Mouse (Mus musculus) heart, embryonic 11.5 days (tissue): ENCODE data around the gene Acpp. TPM values are rescaled to one million over a fixed set of nuclear protein-coding genes. Genes with fewer than 3 reads are reported as not detected.
A peak's percentile ranks its signal among the peaks of the same experiment; 100 is the strongest.
"Not testable (repeated sequence)": the region's sequence is repeated elsewhere in the genome, so short reads cannot be mapped to it uniquely, and the experiment has no call there.

Source experiments
- ATAC-seq: fragments of 200-750 bp; cut with Nextera tagmentation; replicated peaks from 2 replicates; pipeline ENCODE4 v1.8.0; 2017; ENCODE audit warnings: moderate library complexity; ENCODE audit not compliant: insufficient number of reproducible peaks, low FRiP score, low TSS enrichment
- H3K27ac ChIP-seq: fragments of 300-500 bp; sonication (generic); 2 replicates; pipeline ENCODE4 v1.5.1; 2014; ENCODE audit warnings: mild to moderate bottlenecking, low read depth, low read length
- H3K27me3 ChIP-seq: fragments of 300-500 bp; sonication (generic); 2 replicates; pipeline ENCODE4 v1.6.1; 2014; ENCODE audit warnings: mild to moderate bottlenecking, low read length, mixed read lengths; ENCODE audit not compliant: control insufficient read depth, insufficient read depth
- H3K36me3 ChIP-seq: fragments of 300-500 bp; sonication (generic); 2 replicates; pipeline ENCODE4 v1.6.1; 2014; ENCODE audit warnings: mild to moderate bottlenecking, low read length, moderate library complexity, mixed read lengths; ENCODE audit not compliant: control insufficient read depth, insufficient read depth
- H3K4me1 ChIP-seq: fragments of 300-500 bp; sonication (generic); 2 replicates; pipeline ENCODE4 v1.6.1; 2014; ENCODE audit warnings: low read length; ENCODE audit not compliant: control insufficient read depth, insufficient read depth
- H3K4me2 ChIP-seq: fragments of 300-500 bp; sonication (generic); 2 replicates; pipeline ENCODE4 v1.6.1; 2014; ENCODE audit warnings: mild to moderate bottlenecking, moderate library complexity
- H3K4me3 ChIP-seq: fragments of 300-500 bp; sonication (generic); 2 replicates; pipeline ENCODE4 v1.5.1; 2014; ENCODE audit warnings: low read depth, low read length
- H3K9ac ChIP-seq: fragments of 300-500 bp; sonication (generic); 2 replicates; pipeline ENCODE4 v1.6.1; 2014; ENCODE audit warnings: mild to moderate bottlenecking, low read depth, low read length, moderate library complexity
- H3K9me3 ChIP-seq: fragments of 300-500 bp; sonication (generic); replicated peaks from 2 replicates; pipeline ENCODE4 v1.6.1; 2016; ENCODE audit warnings: low read length; ENCODE audit not compliant: control insufficient read depth
- WGBS: fragments of 180-500 bp; shearing (Covaris S2); extraction: QIAGEN DNeasy Blood & Tissue Kit; methylation state at CpG from one replicate; pipeline ENCODE4 v1.1.7; 2014; ENCODE audit not compliant: insufficient replicate concordance; 5-methylcytosine and 5-hydroxymethylcytosine counted together
- polyA plus RNA-seq: library from polyadenylated mRNA; unstranded; fragments of >200 nt; fragmentation: Nextera tagmentation; extraction: Ambion mirVana; gene quantifications from 2 replicates; pipeline ENCODE4 v1.2.1, GENCODE M21; 2014

Gene Acpp
- 0.30 TPM in 1 of 2 replicates, not detected in the other for polyA plus RNA-seq

DNA sequence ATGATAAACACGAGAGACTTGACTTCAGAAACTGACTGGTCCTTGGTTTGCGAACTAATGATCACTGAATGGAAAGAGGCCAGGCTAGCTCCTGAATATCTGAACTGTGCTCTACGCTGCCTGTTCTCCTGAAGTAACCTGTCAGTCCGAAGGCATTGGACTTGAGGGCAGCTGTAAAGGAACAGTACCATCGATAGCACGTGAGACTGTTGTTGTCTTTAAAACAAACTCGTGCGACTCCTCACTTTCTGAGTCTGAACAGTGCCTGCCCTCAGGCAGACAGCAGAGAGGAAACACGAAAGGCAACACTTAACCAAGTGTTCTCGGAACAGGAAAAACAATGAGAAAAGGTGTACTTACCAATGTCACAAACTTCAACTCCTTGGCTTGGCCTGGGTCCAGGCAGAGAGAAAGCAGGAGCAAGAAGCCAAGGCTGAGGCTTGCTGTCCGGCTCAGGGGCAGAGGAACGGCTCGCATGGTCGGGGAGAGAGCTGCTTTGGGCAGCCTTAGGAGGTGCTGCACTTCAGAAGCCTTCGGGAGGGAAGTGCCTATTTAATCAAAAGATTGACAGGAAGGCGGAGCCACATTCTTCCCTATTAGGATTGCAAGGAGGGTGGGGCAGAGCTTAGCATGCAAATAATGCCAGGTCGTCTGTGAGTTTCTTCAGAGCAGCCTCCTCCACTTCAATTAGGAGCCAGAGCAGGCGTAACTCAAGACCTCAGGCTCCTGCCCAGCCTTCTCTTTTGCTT is at the start of gene Acpp:
Acpp (minus strand) TSS at position 566 of the 749 bp plus-strand sequence.
- Histone ChIP-seq H3K36me3 (no peaks in the 10 kb centered on the region), H3K27ac (no peak within 1 kb of the TSS), H3K4me1 (no peaks in the 10 kb centered on the region; the same call in 1 of the 2 replicates), H3K27me3 (no peaks in the 10 kb centered on the region), H3K4me3 (peak within 1 kb of the TSS; percentile 28), H3K4me2 (peak within 1 kb of the TSS; percentile 62), H3K9ac (0 out of 2 replicates have a peak within 1 kb of the TSS, but pooled peaks have one; percentile 11), H3K9me3 (no peaks in the 10 kb centered on the region)
- WGBS = 21% methylated on average over 18 of the region's 18 CpGs
- no peak for ATAC-seq

- WGBS = 81% methylated on average over 6 of the region's 6 CpGs
- no peak for ATAC-seq
- Histone ChIP-seq H3K27me3 (no peaks in the 10 kb centered on the region), H3K9me3 (no peaks in the 10 kb centered on the region; the same call in 1 of the 2 replicates), H3K4me2 (no peak overlapping the region), H3K4me1 (no peaks in the 10 kb centered on the region), H3K27ac (no peak overlapping the region), H3K36me3 (no peaks in the 10 kb centered on the region), H3K9ac (no peak overlapping the region), H3K4me3 (no peak overlapping the region)
Measured at GRCm38 (mm10) chr9:104382571-104383170, 45.1 kb upstream of the Acpp start.

- Histone ChIP-seq H3K4me3 (no peak overlapping the region), H3K4me2 (no peak overlapping the region), H3K27me3 (no peaks in the 10 kb centered on the region), H3K9me3 (no peaks in the 10 kb centered on the region; the same call in 1 of the 2 replicates), H3K36me3 (no peaks in the 10 kb centered on the region), H3K27ac (no peak overlapping the region), H3K4me1 (no peaks in the 10 kb centered on the region), H3K9ac (no peak overlapping the region)
- WGBS = 61% methylated on average over 9 of the region's 9 CpGs
- ATAC-seq = no peak
Measured at GRCm38 (mm10) chr9:104379532-104380162, 42.1 kb upstream of the Acpp start.

- Histone ChIP-seq H3K9ac (no peak overlapping the region), H3K27me3 (no peaks in the 10 kb centered on the region), H3K9me3 (no peaks in the 10 kb centered on the region), H3K4me1 (no peaks in the 10 kb centered on the region), H3K36me3 (no peaks in the 10 kb centered on the region), H3K4me2 (no peak overlapping the region), H3K27ac (no peak overlapping the region), H3K4me3 (no peak overlapping the region)
- ATAC-seq = no peak
- 24% methylated on average over 3 of the region's 3 CpGs for WGBS
Measured at GRCm38 (mm10) chr9:104375573-104375972, 38.0 kb upstream of the Acpp start.

DNA sequence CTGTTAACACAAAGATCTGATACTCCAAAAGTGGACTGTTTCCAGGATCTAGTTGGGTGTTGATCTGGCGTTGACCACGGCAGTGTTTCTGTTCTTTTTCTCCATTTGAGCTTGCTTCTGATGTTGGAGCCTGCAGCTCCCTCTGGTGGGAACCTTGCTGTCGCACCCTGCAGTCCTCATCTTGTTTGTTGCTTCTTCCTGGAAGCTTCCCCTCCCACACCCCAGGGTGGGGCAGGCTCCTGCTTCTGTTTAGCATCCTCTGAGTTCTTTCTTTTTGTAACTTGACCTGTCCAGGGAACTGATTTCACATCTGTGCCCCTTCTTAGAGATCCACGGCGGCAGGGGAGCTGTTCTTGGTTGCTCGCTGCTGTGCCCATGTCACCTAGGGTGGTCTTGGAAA is 35.7 kb upstream of the Acpp start:
- Histone ChIP-seq H3K4me2 (no peak overlapping the region), H3K36me3 (no peaks in the 10 kb centered on the region), H3K4me1 (no peaks in the 10 kb centered on the region), H3K9me3 (no peaks in the 10 kb centered on the region), H3K27me3 (no peaks in the 10 kb centered on the region), H3K9ac (no peak overlapping the region), H3K27ac (no peak overlapping the region), H3K4me3 (no peak overlapping the region)
- no peak for ATAC-seq
- WGBS = 15% methylated on average over 6 of the region's 6 CpGs

- Histone ChIP-seq H3K9me3 (no peaks in the 10 kb centered on the region), H3K36me3 (no peaks in the 10 kb centered on the region), H3K27ac (no peak overlapping the region), H3K27me3 (no peaks in the 10 kb centered on the region), H3K4me1 (no peaks in the 10 kb centered on the region), H3K9ac (no peak overlapping the region), H3K4me2 (no peak overlapping the region), H3K4me3 (no peak overlapping the region)
- no peak for ATAC-seq
- WGBS = 78% methylated on average over 2 of the region's 2 CpGs
Measured at GRCm38 (mm10) chr9:104366983-104367382, 29.4 kb upstream of the Acpp start.

DNA sequence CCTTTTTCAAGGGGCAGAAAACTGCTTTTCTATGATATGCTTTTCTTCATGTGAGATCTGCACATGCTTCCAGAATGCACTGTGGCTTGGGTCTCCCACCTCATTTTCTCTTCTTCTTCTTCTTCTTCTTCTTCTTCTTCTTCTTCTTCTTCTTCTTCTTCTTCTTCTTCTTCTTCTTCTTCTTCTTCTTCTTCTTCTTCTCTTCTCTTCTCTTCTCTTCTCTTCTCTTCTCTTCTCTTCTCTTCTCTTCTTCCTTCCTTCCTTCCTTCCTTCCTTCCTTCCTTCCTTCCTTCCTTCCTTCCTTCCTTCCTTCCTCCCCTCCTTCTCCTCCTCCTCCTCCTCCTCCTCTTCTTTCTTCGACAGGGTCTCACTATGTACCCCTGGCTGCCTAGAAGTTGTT is 24.4 kb upstream of the Acpp start:
- not testable (repeated sequence) for H3K4me1 ChIP-seq, H3K27me3 ChIP-seq, H3K27ac ChIP-seq, H3K36me3 ChIP-seq, ATAC-seq, H3K9ac ChIP-seq, H3K4me2 ChIP-seq, H3K4me3 ChIP-seq, H3K9me3 ChIP-seq
- 71% methylated on average over 1 of the region's 1 CpGs for WGBS

DNA sequence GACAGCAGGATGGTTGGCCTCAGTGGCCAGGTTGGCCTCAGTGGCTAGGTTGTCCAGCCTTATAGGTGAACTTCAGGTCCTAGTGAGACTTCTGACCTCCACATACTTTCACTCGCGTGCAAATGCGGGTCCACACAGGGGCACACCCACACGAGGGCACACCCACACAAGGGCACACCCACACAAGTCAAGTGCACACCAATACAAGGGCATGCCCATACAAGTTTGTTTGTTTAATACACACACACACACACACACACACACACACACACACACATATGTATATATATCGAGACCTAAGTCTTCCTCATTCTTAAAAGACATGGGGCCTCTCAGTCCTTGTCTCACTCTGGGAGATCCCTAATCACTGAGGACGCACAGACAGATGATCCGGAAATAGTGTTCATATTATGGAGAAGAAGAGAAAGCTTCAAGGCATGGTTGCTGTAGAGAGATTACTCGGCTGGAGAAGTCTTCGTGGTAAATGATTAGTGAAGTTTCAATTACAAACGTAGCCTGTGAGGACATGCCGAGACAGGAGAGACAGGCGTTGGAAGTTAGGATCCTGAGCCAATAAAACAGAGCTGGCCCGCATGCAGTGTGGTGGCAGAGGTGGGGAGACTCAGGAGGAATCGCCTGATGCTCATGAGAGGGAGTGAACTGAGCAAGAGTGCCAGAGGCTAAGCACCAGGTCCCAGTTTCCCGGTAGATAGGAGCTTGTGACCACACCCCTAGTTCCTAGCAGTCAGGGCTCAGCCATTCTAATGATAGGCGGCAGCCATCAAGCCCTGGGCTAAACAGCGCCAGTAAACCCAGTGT is 23.7 kb upstream of the Acpp start:
- Histone ChIP-seq H3K36me3 (no peaks in the 10 kb centered on the region), H3K9me3 (no peaks in the 10 kb centered on the region), H3K4me3 (no peak overlapping the region), H3K27me3 (no peaks in the 10 kb centered on the region), H3K27ac (no peak overlapping the region), H3K4me2 (no peak overlapping the region), H3K9ac (no peak overlapping the region), H3K4me1 (no peaks in the 10 kb centered on the region)
- 73% methylated on average over 17 of the region's 17 CpGs for WGBS
- no peak for ATAC-seq
